Mouse (Mus musculus) heart, postnatal 0 days (tissue): Measurements from ENCODE around the gene Ccdc154.

Experiments
- CTCF ChIP-seq: IDR thresholded peaks from 2 replicates; pipeline ENCODE4 v1.5.1; 2016; ENCODE audit warnings: antibody characterized with exemption, control low read depth, low read depth
- EP300 ChIP-seq: IDR thresholded peaks from 2 replicates; pipeline ENCODE4 v1.6.1; 2016; ENCODE audit warnings: antibody characterized with exemption, low read depth

DNA sequence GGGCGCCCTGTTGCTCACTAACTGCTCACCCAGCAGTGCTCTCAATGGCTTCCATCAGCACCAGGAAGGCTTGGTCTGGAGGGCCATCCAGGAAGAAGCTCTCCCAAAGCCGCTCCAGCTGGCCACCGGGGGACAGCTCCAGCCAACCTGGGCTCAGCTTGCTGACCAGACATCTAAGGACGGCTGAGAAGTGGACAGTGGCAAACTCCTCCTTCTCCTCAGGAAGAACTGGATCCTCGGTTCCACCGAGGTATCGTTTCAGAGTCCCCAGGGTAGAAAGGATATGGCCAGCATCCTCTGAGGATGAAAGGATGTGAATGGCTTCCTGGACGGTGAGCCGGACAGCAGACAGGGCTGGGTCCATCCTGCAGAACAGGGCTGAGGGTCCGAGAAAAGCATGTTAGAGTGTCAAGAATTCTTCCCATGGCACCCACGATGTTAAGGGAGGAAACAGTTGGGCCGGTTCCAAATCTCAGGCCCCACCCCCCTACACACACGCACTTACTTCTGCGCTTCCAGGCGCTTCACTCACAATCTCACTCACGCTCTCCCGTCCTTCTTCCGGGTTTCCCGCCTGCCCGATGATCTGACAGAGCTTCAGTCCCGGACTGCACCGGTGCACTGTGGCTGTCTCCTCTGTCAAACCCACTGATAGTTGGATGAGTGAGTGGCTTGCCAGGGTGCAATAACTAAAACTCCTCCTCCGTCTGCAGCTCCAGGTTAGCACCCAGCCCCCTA is 47.2 kb upstream of the Ccdc154 start:
- TF ChIP-seq CTCF (no peak), EP300 (no peak)
